Mouse (Mus musculus) embryo, embryonic 11 days (tissue): Measurements from ENCODE around the gene Epb41l3.

Experiments used
- DNase-seq: peaks from one replicate; pipeline ENCODE4 v3.0.0-alpha.2; 2015

Epb41l3 gene

DNA sequence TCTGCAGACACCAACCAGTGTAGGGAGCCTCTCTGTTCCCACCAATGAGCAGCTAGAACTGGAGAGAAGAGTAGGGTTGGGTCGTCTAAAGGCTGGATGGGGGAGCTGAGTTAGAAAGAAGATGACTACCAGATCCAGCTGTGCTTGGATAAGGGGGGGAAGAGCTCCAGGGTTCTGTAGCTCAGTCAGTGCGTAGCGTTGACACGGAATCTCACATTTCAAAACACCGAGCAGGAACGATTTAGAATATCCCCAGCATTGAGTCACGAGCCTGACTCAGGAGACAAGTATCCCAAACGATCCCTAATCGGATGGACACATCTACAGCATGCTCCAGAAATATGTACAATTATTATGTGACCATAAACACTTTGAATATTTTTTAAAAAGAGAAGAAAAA is 180.4 kb downstream of the Epb41l3 start:
- no peak for DNase-seq

DNA sequence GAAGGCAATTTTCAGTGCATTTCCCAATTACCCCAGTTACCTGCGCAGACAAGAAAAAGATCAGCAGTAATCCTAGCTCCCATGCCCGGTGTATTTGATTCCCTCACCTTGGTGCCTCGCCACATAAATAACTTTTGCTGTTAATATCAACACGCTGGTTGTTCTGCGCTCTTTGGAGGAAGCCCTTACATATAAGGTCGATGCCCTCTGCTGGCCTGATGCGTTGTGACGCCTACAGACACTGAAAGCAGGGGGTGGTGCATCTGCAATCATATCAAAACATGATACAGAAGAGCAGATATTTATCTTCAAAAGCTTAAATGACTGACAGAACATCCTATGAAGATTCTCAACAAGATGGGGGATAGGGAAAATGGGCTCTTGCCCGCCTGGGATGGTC is 181.0 kb downstream of the Epb41l3 start:
- peak; percentile 71 for DNase-seq

GRCm38 (mm10) chr17:69263810-69264565 is 188.5 kb downstream of the Epb41l3 start:
- no peak for DNase-seq

- DNase-seq: no peak
Observed at GRCm38 (mm10) chr17:69265171-69265570, 189.7 kb downstream of the Epb41l3 start.

DNA sequence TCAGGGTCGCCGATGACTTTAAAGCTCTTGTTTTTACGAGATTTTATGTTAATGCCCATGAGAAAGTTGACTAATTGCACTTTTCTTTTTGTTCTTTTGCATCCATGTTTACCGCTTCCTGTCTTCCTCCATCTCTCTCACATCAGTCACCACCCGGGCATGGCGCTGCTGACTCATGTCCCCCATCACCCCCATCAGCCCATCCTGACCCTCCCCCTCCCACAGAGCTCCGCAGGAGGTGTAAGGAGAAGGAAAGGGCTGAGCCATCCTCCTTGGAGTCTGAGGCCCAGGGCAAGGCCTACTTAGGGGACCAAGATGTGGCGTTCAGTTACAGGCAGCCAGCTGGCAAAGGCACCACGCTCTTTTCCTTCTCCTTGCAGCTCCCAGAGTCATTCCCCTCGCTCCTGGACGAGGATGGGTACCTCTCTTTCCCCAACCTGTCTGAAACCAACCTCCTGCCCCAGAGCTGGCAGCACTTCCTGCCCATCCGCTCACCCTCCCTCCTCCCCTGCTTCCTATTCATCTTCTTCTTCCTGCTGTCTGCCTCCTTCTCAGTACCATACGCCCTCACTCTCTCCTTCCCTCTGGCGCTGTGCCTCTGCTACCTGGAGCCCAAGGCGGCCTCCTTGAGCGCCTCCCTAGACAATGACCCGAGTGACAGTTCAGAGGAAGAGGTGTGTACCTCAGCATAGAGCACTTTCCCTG is 190.4 kb downstream of the Epb41l3 start:
- DNase-seq: no peak

- no peak for DNase-seq
Observed at GRCm38 (mm10) chr17:69266936-69267335, 191.5 kb downstream of the Epb41l3 start.

DNA sequence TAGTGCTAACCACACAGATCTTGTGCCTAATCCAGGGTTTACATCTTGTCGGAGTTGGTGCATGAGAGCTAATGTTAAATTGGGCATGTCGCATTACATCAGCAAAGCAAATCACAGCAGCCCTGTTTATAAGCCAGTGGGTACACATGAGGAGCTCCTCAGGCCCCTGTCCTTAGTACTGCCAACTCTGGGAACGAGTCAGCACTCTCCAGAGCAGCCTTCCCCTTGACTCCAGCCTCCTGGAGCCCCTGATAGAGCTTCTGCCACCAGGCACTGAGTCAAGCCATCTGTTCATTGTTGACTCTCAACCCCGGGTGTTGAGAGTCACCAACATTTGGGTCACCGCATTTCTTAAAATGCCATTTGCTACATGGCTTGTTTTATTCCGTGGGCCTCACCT is 192.0 kb downstream of the Epb41l3 start:
- no peak for DNase-seq

GRCm38 (mm10) chr17:69277362-69277761 is 201.9 kb downstream of the Epb41l3 start:
- DNase-seq: peak; percentile 50

DNA sequence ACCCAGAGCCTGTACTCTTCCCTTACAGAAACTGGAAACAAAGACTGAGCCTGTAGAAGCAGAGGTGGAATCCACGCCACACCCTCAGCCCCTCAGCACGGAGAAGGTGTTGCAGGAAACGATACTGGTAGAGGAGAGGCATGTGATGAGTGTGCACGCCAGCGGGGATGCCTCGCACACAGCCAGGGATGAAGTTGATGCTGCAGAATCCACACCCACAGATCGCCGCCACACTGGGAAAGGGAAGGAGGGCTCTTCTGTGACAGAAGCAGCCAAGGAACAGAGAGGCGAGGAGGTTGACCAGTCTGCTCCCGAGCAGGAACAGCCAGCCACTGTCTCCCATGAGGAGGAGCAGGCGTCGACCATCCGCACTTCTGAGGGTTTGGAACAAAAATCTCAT is 209.0 kb downstream of the Epb41l3 start:
- DNase-seq: no peak

DNA sequence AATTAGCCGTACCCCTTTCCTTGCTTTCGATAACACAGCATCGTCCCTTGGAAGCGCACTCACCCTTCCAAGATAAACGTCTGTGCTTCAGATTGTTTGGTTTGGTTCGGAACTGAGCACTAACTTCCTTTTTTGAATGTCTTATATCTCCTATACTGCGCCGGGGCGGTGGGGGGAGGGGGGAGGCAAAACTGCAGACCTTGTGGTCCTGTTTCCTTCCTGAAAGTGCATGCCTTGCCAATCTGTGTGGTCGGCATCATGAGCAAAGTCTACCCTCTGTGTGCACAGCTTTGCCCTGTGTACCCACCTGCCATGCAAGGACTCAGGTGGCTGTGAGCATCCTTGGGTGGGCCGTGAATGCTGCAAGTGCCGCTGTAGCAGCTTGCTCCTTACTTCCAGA is 212.6 kb downstream of the Epb41l3 start:
- no peak for DNase-seq

DNA sequence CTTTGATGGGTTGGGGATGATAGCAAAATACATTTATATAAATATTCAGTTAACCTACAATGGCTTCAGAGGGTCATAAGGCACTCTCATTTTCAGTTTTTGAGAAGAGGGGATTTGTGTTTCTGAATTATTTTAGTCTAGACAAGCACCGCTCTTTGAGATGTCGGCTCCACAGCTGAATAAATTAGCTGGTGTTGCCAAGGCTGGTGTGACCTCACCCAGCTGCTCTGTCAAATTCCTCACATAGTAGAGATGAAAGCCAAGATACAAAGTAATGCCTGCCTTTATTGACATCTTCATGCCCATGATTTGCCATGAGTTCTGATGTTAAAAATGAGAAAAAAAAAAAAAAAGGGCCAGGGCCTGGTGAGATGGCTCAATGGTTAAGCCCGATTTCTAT is 214.8 kb downstream of the Epb41l3 start:
- DNase-seq: no peak

- DNase-seq: no peak
Observed at GRCm38 (mm10) chr17:69301552-69301951, 226.1 kb downstream of the Epb41l3 start.

- DNase-seq: no peak
Observed at GRCm38 (mm10) chr17:69303579-69304274, 228.2 kb downstream of the Epb41l3 start.

DNA sequence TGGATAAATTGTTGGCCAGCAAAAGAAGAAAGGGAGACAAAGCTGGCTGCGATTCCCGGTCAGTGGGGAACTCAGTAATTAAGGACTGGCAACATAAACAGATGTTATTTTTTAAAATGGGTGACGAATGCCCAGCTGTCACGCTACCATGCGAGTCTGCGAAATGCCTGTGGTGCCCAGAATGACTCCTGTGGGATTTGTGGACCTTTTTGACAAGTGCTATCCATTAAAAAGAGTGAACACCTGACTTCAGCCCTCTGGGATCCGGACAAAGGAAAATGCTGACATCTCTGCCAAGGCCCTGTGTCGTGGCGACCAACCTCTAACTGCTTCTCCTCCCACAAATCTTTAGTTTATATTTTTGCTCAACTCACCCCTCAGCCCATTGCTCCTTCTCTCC is 232.2 kb downstream of the Epb41l3 start:
- no peak for DNase-seq

- DNase-seq: no peak
Observed at GRCm38 (mm10) chr17:69309872-69310271, 234.4 kb downstream of the Epb41l3 start.

- no peak for DNase-seq
Observed at GRCm38 (mm10) chr17:69320496-69320895, 245.0 kb downstream of the Epb41l3 start.

DNA sequence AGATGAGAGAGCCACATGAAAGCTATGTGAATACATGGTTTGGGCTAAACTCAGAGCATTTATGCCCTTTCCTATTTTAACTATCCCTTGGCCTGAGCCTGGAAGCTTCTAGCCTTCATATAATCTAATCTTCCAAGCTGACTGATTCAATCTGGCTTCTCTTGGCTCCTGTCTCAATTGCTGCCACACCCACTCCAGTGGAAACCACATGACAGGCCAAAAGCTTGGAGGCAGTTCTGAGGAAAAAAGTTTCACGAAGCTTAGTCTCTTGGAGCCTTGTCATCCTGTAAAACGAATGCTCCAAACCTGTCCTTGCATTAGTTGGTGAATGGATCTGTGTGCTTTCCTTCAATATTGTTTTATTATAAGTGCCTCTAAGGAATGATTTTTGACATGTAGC is 247.2 kb downstream of the Epb41l3 start:
- no peak for DNase-seq
